Mouse (Mus musculus) limb, embryonic 10.5 days (tissue): Measurements from ENCODE around the gene Nrsn2. TPM values are rescaled to one million over a fixed set of nuclear protein-coding genes. Genes with fewer than 3 reads are reported as not detected.
"Not testable (repeated sequence)": the region's sequence is repeated elsewhere in the genome, so short reads cannot be mapped to it uniquely, and the experiment has no call there.

Source experiments
- DNase-seq: peaks from one replicate; pipeline ENCODE4 v3.0.0-alpha.2; 2017; ENCODE audit warnings: low spot score
- H3K27ac ChIP-seq: fragments of 300-500 bp; sonication (generic); 2 replicates; pipeline ENCODE4 v1.5.1; 2016; ENCODE audit warnings: mild to moderate bottlenecking
- H3K27me3 ChIP-seq: fragments of 300-500 bp; sonication (generic); 2 replicates; pipeline ENCODE4 v1.6.1; 2016; ENCODE audit warnings: low read depth, mild to moderate bottlenecking; ENCODE audit not compliant: poor library complexity, severe bottlenecking
- H3K36me3 ChIP-seq: fragments of 300-500 bp; sonication (generic); 2 replicates; pipeline ENCODE4 v1.6.1; 2016; ENCODE audit warnings: mild to moderate bottlenecking, moderate library complexity
- H3K4me1 ChIP-seq: fragments of 300-500 bp; sonication (generic); 2 replicates; pipeline ENCODE4 v1.6.1; 2016
- H3K4me3 ChIP-seq: fragments of 300-500 bp; sonication (generic); 2 replicates; pipeline ENCODE4 v1.5.1; 2016; ENCODE audit warnings: mild to moderate bottlenecking, moderate library complexity
- H3K9me3 ChIP-seq: fragments of 300-500 bp; sonication (generic); replicated peaks from 2 replicates; pipeline ENCODE4 v1.6.1; 2016; ENCODE audit warnings: mild to moderate bottlenecking
- WGBS: fragments of 180-500 bp; shearing (Covaris S2); methylation state at CpG from one replicate; pipeline ENCODE4 v1.1.7; 2016; 5-methylcytosine and 5-hydroxymethylcytosine counted together
- polyA plus RNA-seq: library from polyadenylated mRNA; unstranded; fragments of >200 nt; fragmentation: Nextera tagmentation; extraction: Ambion mirVana; gene quantifications from 2 replicates; pipeline ENCODE4 v1.2.1, GENCODE M21; 2016

Gene Nrsn2
- polyA plus RNA-seq, 1 experiment from 2014 or later: 1.4 TPM

DNA sequence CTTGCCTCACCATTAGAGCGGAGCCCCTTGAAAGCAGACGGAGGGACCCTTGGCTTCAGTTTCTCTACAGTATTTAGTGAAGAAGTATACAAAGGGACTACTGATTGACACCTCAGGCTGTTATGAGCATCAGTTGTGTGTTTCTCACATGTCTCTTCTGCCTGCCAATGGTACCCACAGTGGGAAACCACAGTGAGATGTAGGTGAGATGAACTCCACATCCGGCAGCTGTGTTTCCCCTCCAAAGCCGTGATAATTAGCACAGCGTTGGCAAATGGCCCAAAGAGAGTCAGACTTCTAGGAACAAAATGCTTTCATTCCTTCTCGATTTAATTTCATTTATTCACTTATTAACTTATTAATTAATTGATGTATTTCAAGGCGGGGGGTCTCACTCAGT lies 4.3 kb downstream of the Nrsn2 start:
- Histone ChIP-seq H3K4me1 (peaks cover 40% of the 10 kb centered on the region), H3K4me3 (no peak overlapping the region), H3K27me3 (peaks cover 28% of the 10 kb centered on the region), H3K9me3 (no peaks in the 10 kb centered on the region), H3K27ac (no peak overlapping the region), H3K36me3 (no peaks in the 10 kb centered on the region)
- 88% methylated on average over 7 of the region's 7 CpGs for WGBS
- no peak for DNase-seq

GRCm38 (mm10) chr2:152368532-152369140 lies 7.8 kb downstream of the Nrsn2 start:
- H3K4me1 ChIP-seq: peaks cover 14% of the 10 kb centered on the region; the same call in 1 of the 2 replicates
- no peak overlapping the region for H3K27ac ChIP-seq
- 32% methylated on average over 14 of the region's 14 CpGs for WGBS
- DNase-seq: peak; percentile 82
- no peaks in the 10 kb centered on the region; the same call in 1 of the 2 replicates for H3K27me3 ChIP-seq
- no peak overlapping the region for H3K4me3 ChIP-seq
- H3K9me3 ChIP-seq: no peaks in the 10 kb centered on the region
- no peaks in the 10 kb centered on the region for H3K36me3 ChIP-seq

GRCm38 (mm10) chr2:152367917-152368316 lies 8.5 kb downstream of the Nrsn2 start:
- Histone ChIP-seq H3K4me3 (no peak overlapping the region), H3K27me3 (no peaks in the 10 kb centered on the region; the same call in 1 of the 2 replicates), H3K36me3 (no peaks in the 10 kb centered on the region), H3K4me1 (peaks cover 17% of the 10 kb centered on the region; the same call in 1 of the 2 replicates), H3K27ac (no peak overlapping the region), H3K9me3 (no peaks in the 10 kb centered on the region)
- DNase-seq: no peak
- WGBS: 80% methylated on average over 5 of the region's 5 CpGs

GRCm38 (mm10) chr2:152363245-152364147 lies 12.9 kb downstream of the Nrsn2 start:
- whole genome bisulfite sequencing: 14% methylated on average over 17 of the region's 17 CpGs
- no peaks in the 10 kb centered on the region for H3K9me3 ChIP-seq
- DNase-seq: peak; percentile 81
- peaks cover 7% of the 10 kb centered on the region; the same call in 1 of the 2 replicates for H3K4me1 ChIP-seq
- peak overlapping the region; percentile 83 for H3K27ac ChIP-seq
- no peaks in the 10 kb centered on the region for H3K27me3 ChIP-seq
- no peaks in the 10 kb centered on the region for H3K36me3 ChIP-seq
- peak overlapping the region; percentile 36 for H3K4me3 ChIP-seq

DNA sequence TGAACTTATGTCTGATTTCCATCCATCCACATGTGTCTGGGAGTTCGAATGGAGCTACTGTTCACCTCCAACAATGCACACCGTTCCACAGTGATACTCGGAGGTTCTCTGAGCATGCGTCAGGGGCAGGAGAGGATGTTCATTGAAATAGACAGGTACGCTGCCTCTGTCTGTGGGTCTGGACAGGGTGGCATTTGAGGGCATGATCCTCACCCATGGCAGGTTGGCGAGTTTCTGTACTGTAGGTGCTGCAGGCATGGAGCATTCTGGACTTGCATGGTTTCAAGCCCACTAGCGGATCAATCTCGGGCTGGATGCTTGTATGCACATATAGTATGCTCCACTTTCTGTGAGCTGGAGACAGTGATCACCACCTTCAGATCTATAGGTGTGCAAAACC lies 15.2 kb downstream of the Nrsn2 start:
- Histone ChIP-seq H3K27me3 (no peaks in the 10 kb centered on the region), H3K9me3 (no peaks in the 10 kb centered on the region), H3K27ac (no peak overlapping the region), H3K36me3 (no peaks in the 10 kb centered on the region), H3K4me3 (no peak overlapping the region), H3K4me1 (peaks cover 7% of the 10 kb centered on the region; the same call in 1 of the 2 replicates)
- no peak for DNase-seq
- 90% methylated on average over 8 of the region's 8 CpGs for WGBS

DNA sequence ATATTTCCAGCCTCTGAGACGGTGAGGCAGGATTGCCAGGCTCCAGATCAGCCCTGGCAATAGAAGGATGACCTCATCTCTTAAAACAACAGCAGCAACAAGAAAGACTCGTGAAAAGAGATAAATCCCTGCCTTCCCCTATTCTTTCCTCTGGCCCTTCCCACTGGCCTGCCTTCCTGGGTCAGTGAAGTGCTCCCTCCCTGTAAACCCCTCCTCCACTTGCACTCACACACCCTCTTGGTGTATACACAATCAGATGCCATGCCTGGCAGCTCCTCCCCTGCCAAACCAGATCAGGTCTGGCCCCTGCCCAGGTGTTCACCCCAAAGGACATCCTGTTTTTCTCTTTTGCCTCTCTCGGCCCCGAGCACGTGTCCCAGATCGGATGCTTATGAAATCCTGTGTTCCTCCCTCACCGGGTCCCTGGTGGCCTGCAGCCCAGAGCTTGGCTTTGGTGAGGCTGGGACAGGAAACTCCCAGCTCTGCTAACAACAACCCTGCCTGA lies 16.1 kb downstream of the Nrsn2 start:
- WGBS: 71% methylated on average over 7 of the region's 7 CpGs
- Histone ChIP-seq H3K4me1 (peaks cover 7% of the 10 kb centered on the region; the same call in 1 of the 2 replicates), H3K27ac (no peak overlapping the region), H3K27me3 (no peaks in the 10 kb centered on the region), H3K9me3 (no peaks in the 10 kb centered on the region), H3K4me3 (no peak overlapping the region), H3K36me3 (no peaks in the 10 kb centered on the region)
- no peak for DNase-seq

- Histone ChIP-seq H3K4me1 (peaks cover 7% of the 10 kb centered on the region; the same call in 1 of the 2 replicates), H3K27ac (no peak overlapping the region), H3K4me3 (no peak overlapping the region), H3K9me3 (no peaks in the 10 kb centered on the region), H3K27me3 (no peaks in the 10 kb centered on the region), H3K36me3 (no peaks in the 10 kb centered on the region)
- DNase-seq: no peak
- WGBS: 76% methylated on average over 5 of the region's 5 CpGs
Measured at GRCm38 (mm10) chr2:152359616-152360015, 16.8 kb downstream of the Nrsn2 start.

GRCm38 (mm10) chr2:152358977-152359376 lies 17.5 kb downstream of the Nrsn2 start:
- not testable (repeated sequence) for H3K4me3 ChIP-seq, DNase-seq, H3K36me3 ChIP-seq, H3K27me3 ChIP-seq, H3K27ac ChIP-seq, H3K9me3 ChIP-seq, H3K4me1 ChIP-seq
- 75% methylated on average over 5 of the region's 5 CpGs for WGBS

DNA sequence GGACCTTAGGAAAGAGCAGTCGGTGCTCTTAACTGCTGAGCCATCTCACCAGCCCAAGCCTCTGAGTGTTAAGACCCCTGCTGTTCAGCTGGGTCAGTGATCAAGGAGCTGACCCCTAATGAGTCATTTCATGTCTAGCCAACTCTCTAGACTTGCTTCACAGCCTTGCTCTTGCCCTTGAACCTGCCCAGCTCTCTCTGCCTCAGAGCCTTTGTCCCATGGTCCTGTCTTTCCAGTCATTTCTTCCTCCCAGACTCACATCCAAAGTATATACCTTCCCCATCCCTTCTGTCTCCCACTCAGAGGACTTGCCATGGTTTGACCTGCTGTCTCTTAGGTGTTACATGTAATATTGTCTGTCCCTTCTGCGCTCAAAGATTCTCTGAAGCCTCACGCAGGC lies 19.2 kb downstream of the Nrsn2 start:
- WGBS: 88% methylated on average over 3 of the region's 3 CpGs
- no peak overlapping the region for H3K27ac ChIP-seq
- H3K4me1 ChIP-seq: no peaks in the 10 kb centered on the region
- H3K4me3 ChIP-seq: no peak overlapping the region
- no peaks in the 10 kb centered on the region for H3K9me3 ChIP-seq
- DNase-seq: no peak
- no peaks in the 10 kb centered on the region for H3K27me3 ChIP-seq
- no peaks in the 10 kb centered on the region for H3K36me3 ChIP-seq

DNA sequence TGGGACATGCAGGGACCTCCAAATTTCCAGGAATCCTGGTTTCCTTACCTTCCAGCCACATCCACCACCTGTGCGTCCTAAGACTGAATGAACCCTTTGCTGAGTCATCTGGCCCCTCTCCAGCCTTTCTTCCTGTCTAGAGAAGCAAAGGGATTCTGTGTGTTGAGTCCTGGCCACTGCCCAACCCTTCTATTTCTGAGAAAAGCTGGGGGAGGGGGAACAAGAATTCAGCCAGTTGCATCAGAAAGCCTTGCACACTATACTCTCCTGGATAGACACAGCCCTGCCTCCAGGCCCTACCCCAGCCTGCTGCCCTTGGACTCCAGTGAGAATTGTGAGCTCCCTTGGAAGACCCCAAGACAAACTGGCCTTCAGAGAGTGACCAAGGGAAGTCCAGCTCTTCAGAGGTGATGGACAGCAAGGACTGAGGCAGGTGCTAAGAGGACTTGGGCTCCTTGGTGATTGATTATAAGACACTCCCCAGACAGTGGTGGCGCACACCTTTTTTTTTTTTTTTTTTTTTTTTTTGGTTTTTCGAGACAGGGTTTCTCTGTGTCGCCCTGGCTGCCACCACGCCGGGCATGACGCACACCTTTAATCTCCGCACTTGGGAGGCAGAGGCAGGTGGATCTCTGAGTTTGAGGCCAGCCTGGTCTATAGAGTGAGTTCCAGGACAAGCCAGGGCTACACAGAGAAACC lies 26.4 kb downstream of the Nrsn2 start:
- Histone ChIP-seq H3K4me1 (peaks cover 6% of the 10 kb centered on the region; the same call in 1 of the 2 replicates), H3K27me3 (peaks cover 9% of the 10 kb centered on the region), H3K36me3 (no peaks in the 10 kb centered on the region), H3K4me3 (no peak overlapping the region), H3K9me3 (no peaks in the 10 kb centered on the region), H3K27ac (no peak overlapping the region)
- 91% methylated on average over 8 of the region's 8 CpGs for WGBS
- DNase-seq: no peak

GRCm38 (mm10) chr2:152349205-152349604 lies 27.2 kb downstream of the Nrsn2 start:
- no peak for DNase-seq
- Histone ChIP-seq H3K27ac (no peak overlapping the region), H3K27me3 (peaks cover 17% of the 10 kb centered on the region)

GRCm38 (mm10) chr2:152347722-152348121 lies 28.7 kb downstream of the Nrsn2 start:
- peaks cover 26% of the 10 kb centered on the region for H3K27me3 ChIP-seq
- no peaks in the 10 kb centered on the region for H3K36me3 ChIP-seq
- H3K27ac ChIP-seq: no peak overlapping the region
- WGBS: 80% methylated on average over 2 of the region's 2 CpGs
- H3K4me1 ChIP-seq: peaks cover 23% of the 10 kb centered on the region
- DNase-seq: no peak
- H3K4me3 ChIP-seq: no peak overlapping the region
- H3K9me3 ChIP-seq: no peaks in the 10 kb centered on the region

More at GRCm38 (mm10) chr2:152349205-152349604, 27.2 kb downstream of the Nrsn2 start:
- Histone ChIP-seq H3K4me3 (no peak overlapping the region), H3K36me3 (no peaks in the 10 kb centered on the region), H3K4me1 (peaks cover 9% of the 10 kb centered on the region), H3K9me3 (no peaks in the 10 kb centered on the region)
- 72% methylated on average over 6 of the region's 6 CpGs for WGBS
